Mouse (Mus musculus): ENCODE measurements around the gene Mtg2. TPM values are rescaled to one million over a fixed set of nuclear protein-coding genes. Genes with fewer than 3 reads are reported as not detected.

Mtg2 gene
- polyA plus RNA-seq, 1 experiment: not detected

DNA sequence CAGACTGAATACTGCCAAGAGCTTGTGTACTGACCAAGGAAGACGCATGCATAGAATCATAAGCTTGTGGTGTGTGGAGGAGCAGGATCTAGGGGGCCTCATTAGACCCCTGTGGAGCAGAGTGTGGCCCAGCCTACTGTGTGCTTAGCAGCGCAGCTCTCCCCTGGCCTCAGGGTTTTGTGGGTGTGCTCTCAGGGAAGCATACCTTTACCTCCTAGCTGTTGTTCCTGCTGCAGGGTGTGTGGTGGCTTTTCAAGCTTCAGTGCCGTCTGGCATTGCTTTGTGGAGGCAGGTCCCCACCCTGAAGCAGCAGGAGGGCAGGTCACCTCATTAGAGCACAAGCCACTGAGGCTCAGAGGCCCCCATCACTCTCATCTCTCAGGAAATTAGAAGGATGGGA, 7.2 kb downstream of the Mtg2 start:
- 70% methylated on average over 3 of the region's 3 CpGs for WGBS

DNA sequence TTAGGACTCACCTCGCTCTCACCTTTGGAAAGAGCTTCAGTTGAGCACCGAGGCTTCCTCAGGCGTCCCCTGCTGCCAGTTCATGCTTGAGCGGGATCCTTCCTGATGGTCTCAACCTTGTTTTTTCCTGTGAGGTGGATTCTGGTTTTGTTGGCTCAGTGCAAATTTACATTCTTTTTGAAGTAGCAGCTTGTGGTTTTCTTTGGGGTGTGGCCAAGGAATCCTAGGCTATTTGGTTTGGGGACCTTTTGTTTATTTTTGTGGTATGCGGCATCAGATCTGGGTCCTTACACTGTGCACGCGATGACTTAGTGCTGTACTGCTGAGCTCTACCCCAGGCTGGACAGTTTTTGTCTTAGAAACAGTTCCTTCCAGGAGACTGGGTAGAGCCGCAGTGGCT, 10.3 kb downstream of the Mtg2 start:
- 85% methylated on average over 8 of the region's 8 CpGs for WGBS
- TF ChIP-seq POLR2A (IDR thresholded peaks at IDR 0.05; ENCODE audit: insufficient read depth, low read depth, low read length): no peak
- TF ChIP-seq CTCF (IDR thresholded peaks at IDR 0.05; ENCODE audit: insufficient read depth, low read depth, low read length): no peak
- Histone ChIP-seq H3K27ac (ENCODE audit: insufficient read depth, low read depth, low read length) (no peak overlapping the region), H3K4me1 (ENCODE audit: control insufficient read depth, insufficient read depth, low read length) (peaks cover 30% of the 10 kb centered on the region), H3K4me3 (ENCODE audit: insufficient read depth, low read depth, low read length) (no peak overlapping the region)

More for the DNA sequence above, 7.2 kb downstream of the Mtg2 start:
- Histone ChIP-seq H3K4me1 (ENCODE audit: control insufficient read depth, insufficient read depth, low read length) (peaks cover 6% of the 10 kb centered on the region), H3K4me3 (ENCODE audit: insufficient read depth, low read depth, low read length) (no peak overlapping the region), H3K27ac (ENCODE audit: insufficient read depth, low read depth, low read length) (no peak overlapping the region)
- no peak for TF ChIP-seq POLR2A (IDR thresholded peaks at IDR 0.05; ENCODE audit: insufficient read depth, low read depth, low read length)
- no peak for TF ChIP-seq CTCF (IDR thresholded peaks at IDR 0.05; ENCODE audit: insufficient read depth, low read depth, low read length)

GRCm38 (mm10) chr2:180083063-180083462, 12.7 kb downstream of the Mtg2 start:
- no peak overlapping the region for H3K4me3 ChIP-seq (ENCODE audit: insufficient read depth, low read depth, low read length)
- WGBS: 49% methylated on average over 10 of the region's 10 CpGs
- no peak for TF ChIP-seq POLR2A (IDR thresholded peaks at IDR 0.05; ENCODE audit: insufficient read depth, low read depth, low read length)
- no peak for TF ChIP-seq CTCF (IDR thresholded peaks at IDR 0.05; ENCODE audit: insufficient read depth, low read depth, low read length)
- peaks cover 45% of the 10 kb centered on the region for H3K4me1 ChIP-seq (ENCODE audit: control insufficient read depth, insufficient read depth, low read length)
- H3K27ac ChIP-seq (ENCODE audit: insufficient read depth, low read depth, low read length): peak overlapping the region; percentile 71

- WGBS: 26% methylated on average over 3 of the region's 3 CpGs
- Histone ChIP-seq H3K4me1 (ENCODE audit: control insufficient read depth, insufficient read depth, low read length) (peaks cover 49% of the 10 kb centered on the region), H3K4me3 (ENCODE audit: insufficient read depth, low read depth, low read length) (no peak overlapping the region), H3K27ac (ENCODE audit: insufficient read depth, low read depth, low read length) (peak overlapping the region; percentile 63; the same call in 1 of the 2 replicates)
- TF ChIP-seq POLR2A (IDR thresholded peaks at IDR 0.05; ENCODE audit: insufficient read depth, low read depth, low read length) (no peak), CTCF (IDR thresholded peaks at IDR 0.05; ENCODE audit: insufficient read depth, low read depth, low read length) (no peak)
Measured at GRCm38 (mm10) chr2:180084565-180084964, 14.2 kb downstream of the Mtg2 start.

DNA sequence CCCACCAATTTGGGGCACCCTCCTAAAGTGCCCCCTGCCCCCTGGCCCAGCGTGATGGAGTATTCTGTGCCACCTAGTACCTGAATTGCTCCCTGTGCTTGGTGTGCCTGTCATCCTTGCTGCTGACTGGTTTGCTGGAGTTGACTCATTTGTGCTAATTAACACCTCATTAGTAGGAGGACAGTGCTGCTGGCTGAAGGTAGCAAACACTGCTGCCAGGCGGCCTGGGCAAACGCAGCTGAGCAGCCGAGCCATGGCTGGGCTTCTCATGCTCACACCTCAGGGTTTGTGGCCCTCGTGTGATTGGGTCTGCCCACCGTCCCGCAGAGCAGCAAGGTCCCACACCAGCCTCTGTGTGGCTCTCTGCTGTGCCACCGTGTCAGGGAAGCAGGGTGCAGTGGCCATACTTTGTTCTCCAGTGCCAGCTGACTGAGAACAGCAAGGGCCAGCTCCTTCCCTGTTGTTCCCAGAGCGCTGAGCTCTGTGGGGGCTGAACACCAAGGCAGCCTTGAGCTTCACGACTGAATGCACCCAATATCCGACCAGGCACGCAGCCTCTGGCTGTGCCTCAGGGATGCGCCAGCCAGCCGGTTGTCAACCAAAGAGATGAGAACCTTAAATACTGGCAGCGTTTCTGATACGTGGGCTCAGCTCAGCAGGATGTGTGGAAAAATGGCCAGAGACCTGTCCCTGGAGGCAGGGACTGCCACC, 15.7 kb downstream of the Mtg2 start:
- peaks cover 49% of the 10 kb centered on the region for H3K4me1 ChIP-seq (ENCODE audit: control insufficient read depth, insufficient read depth, low read length)
- no peak overlapping the region for H3K4me3 ChIP-seq (ENCODE audit: insufficient read depth, low read depth, low read length)
- WGBS: 32% methylated on average over 16 of the region's 16 CpGs
- TF ChIP-seq CTCF (IDR thresholded peaks at IDR 0.05; ENCODE audit: insufficient read depth, low read depth, low read length) (no peak), POLR2A (IDR thresholded peaks at IDR 0.05; ENCODE audit: insufficient read depth, low read depth, low read length) (no peak)
- H3K27ac ChIP-seq (ENCODE audit: insufficient read depth, low read depth, low read length): peak overlapping the region; percentile 59

- Histone ChIP-seq H3K27ac (ENCODE audit: insufficient read depth, low read depth, low read length) (peak overlapping the region; percentile 59; the same call in 1 of the 2 replicates), H3K4me3 (ENCODE audit: insufficient read depth, low read depth, low read length) (no peak overlapping the region), H3K4me1 (ENCODE audit: control insufficient read depth, insufficient read depth, low read length) (peaks cover 49% of the 10 kb centered on the region)
- TF ChIP-seq CTCF (IDR thresholded peaks at IDR 0.05; ENCODE audit: insufficient read depth, low read depth, low read length) (no peak), POLR2A (IDR thresholded peaks at IDR 0.05; ENCODE audit: insufficient read depth, low read depth, low read length) (no peak)
- 77% methylated on average over 5 of the region's 5 CpGs for WGBS
Measured at GRCm38 (mm10) chr2:180086637-180087027, 16.2 kb downstream of the Mtg2 start.

DNA sequence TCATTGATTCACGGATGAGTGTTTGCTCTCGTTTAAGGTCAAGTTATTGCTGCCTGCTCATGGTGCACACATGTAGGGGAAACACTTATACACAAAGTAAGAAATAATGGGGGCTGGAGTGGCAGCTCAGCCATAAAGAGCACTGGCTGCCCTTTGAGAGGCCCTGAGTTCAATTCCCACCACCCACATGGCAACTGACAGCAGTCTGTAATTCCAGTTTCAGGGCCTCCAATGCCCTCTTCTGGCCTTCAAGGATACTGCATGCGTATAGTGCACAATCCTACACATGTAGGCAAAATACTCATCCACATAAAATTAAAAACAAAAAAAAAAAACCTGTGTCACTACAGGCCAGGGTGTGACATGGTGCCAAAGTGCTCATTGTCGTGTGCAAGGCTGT, 17.1 kb downstream of the Mtg2 start:
- TF ChIP-seq POLR2A (IDR thresholded peaks at IDR 0.05; ENCODE audit: insufficient read depth, low read depth, low read length) (no peak), CTCF (IDR thresholded peaks at IDR 0.05; ENCODE audit: insufficient read depth, low read depth, low read length) (no peak)
- no peak overlapping the region for H3K27ac ChIP-seq (ENCODE audit: insufficient read depth, low read depth, low read length)
- peaks cover 45% of the 10 kb centered on the region for H3K4me1 ChIP-seq (ENCODE audit: control insufficient read depth, insufficient read depth, low read length)
- no peak overlapping the region for H3K4me3 ChIP-seq (ENCODE audit: insufficient read depth, low read depth, low read length)
- WGBS: 91% methylated on average over 4 of the region's 4 CpGs

DNA sequence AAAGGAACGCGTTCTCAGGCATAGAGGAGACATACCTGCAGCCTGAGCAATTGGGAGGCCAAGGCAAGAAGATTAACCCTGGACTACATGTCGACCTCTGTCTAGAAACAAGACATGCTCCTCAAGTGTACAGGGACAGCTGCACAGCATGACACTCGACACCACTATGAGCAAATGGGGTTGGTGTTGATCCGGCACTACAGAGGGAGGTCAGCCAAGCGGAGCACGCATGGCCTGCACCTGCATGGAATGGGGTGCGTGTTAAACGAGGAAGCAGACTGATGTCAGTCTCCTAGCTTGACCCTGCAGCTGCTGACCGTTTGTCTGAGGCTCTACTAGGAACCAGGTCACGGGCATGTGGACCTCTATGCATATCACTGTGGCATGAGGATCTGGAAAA, 19.9 kb downstream of the Mtg2 start:
- no peak overlapping the region for H3K4me3 ChIP-seq (ENCODE audit: insufficient read depth, low read depth, low read length)
- peaks cover 25% of the 10 kb centered on the region for H3K4me1 ChIP-seq (ENCODE audit: control insufficient read depth, insufficient read depth, low read length)
- TF ChIP-seq POLR2A (IDR thresholded peaks at IDR 0.05; ENCODE audit: insufficient read depth, low read depth, low read length) (no peak), CTCF (IDR thresholded peaks at IDR 0.05; ENCODE audit: insufficient read depth, low read depth, low read length) (no peak)
- 79% methylated on average over 11 of the region's 11 CpGs for WGBS
- no peak overlapping the region for H3K27ac ChIP-seq (ENCODE audit: insufficient read depth, low read depth, low read length)

- WGBS: 16% methylated on average over 5 of the region's 5 CpGs
- TF ChIP-seq POLR2A (IDR thresholded peaks at IDR 0.05; ENCODE audit: insufficient read depth, low read depth, low read length): no peak
- no peak for TF ChIP-seq CTCF (IDR thresholded peaks at IDR 0.05; ENCODE audit: insufficient read depth, low read depth, low read length)
- H3K4me3 ChIP-seq (ENCODE audit: insufficient read depth, low read depth, low read length): no peak overlapping the region
- peaks cover 42% of the 10 kb centered on the region for H3K4me1 ChIP-seq (ENCODE audit: control insufficient read depth, insufficient read depth, low read length)
- no peak overlapping the region for H3K27ac ChIP-seq (ENCODE audit: insufficient read depth, low read depth, low read length)
Measured at GRCm38 (mm10) chr2:180095711-180096110, 25.3 kb downstream of the Mtg2 start.
